Mouse (Mus musculus): ENCODE measurements at regions not wholly inside any gene's neighbourhood (a gene's known extent, or its start where the extent isn't known, plus 50 kb on each side); places are given as distances from the start of the nearest gene placed in this dataset.

DNA sequence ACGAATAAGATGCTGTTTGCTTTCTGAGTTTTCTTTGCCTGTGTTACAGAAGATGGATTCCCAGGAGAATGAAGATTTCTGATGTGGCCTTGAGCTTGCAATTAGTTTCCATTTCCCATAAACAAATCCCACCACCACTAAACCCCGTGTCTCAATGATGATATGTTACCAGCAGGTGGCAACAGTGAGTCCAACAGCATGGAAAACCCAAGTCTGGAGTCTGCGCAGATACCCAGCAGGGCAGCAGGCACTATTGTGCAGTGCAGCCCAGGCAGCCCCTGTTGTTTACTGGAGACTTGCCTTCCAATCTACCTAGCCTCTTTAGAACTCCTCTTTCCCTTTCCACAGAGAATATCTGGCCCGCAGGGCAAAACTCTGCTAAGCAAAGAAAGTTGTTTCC, 62.7 kb downstream of the Bmp2 start:
- in situ Hi-C loops (cut with MboI, MseI): no loop called here

DNA sequence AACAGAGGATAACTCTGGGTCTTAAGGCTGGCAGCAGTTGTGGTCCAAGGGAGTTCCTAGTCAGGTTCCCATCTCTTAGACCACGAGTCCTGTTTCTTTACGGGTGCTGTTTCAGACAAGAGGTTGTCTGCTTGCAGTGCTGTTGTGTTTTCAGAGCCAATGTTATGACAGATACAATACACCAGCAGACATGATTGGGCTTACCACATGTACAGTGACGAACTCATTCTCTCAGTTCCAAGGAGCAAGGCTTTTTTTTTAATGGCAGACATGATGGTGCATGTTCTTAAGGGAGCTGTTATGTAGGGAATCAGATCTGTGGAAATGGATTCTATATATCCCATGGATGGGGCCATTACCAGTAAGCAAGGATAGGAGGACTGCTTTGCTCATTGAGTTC, 63.3 kb downstream of the Bmp2 start:
- in situ Hi-C loops (cut with MboI, MseI): no loop called here

DNA sequence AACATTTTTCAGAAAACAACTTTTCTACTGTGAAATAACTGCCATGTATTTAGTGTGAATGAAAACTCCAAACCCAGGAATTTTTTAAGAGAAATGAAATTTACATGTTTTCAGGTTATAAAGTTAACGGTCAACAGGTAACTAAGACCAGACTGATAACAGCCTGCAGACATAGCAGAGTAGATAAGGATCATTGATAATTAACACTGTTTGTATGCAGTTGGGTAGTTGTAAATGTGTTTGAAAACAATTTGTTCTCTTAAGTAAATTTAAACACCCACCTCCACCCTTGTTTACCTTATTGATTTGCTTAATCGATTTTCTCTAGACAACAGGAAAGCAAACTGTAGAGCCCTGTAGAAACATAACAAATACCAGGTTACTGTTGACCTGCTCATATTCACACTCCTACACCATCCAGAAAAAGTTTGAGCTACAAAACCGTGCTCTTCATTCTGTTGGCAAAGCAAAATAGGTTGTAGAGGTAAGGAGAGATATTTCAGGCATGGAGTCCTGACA, 65.4 kb downstream of the Bmp2 start:
- in situ Hi-C loops (cut with MboI, MseI): no loop called here

DNA sequence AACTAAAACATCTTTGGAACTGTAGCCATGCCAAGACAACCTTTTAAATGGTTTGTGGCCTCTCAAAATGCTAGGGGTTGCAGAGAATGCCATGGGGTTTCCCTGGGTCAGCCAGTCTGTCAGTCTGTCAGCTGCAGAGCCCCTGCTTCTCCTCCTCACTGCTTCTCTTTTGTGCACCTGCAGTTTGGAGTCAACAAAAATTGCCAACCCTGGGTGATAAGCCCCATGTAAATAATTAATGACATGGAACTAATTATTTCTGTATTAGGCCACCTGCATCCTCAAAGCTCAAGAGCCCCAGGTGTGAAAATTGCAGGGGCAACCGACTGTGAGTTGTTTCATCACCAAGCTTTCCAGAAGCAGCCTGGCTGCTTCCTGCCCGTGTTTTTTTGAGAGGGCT, 70.6 kb downstream of the Bmp2 start:
- in situ Hi-C loops (cut with MboI, MseI): no loop called here

DNA sequence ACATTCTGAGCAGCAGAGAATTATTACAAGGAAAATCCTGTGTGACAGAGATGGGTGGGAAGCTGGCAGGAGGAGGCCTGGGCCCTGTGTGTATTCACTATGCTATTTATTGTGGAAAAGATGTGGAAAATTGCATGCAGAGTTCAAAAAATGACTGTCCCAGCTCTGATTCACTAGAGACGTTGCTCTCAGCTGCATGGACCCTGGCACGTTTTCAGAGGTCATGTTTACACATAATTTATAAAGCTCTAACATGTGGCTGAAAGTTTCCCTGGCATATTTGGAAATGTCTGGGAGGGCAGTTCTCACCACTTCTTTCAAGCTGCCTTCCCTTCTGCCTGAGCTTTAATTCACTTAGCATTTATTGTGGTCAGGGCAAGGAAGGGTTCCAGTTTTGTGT, 73.6 kb downstream of the Bmp2 start:
- in situ Hi-C loops (cut with MboI, MseI): no loop called here

DNA sequence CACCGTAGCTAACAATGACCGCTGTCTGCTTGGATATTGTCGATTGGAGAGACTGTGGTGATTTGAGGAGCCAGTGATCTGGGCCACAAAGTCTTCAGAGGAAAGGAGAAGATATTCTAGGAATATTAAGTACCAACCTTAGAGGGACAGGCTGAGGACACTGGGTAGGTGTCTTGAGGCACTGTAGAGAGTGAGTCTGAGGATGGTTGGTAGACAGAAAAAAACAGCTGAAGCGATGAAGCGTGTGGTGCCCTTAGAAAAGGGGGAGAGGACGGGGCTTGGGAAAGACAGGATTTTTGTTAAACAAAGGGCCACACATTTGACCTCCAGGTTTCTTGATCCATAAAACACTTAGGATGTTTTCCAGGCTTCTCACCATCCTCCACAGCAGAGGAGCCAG, 76.9 kb downstream of the Bmp2 start:
- in situ Hi-C loops (cut with MboI, MseI): no loop called here

DNA sequence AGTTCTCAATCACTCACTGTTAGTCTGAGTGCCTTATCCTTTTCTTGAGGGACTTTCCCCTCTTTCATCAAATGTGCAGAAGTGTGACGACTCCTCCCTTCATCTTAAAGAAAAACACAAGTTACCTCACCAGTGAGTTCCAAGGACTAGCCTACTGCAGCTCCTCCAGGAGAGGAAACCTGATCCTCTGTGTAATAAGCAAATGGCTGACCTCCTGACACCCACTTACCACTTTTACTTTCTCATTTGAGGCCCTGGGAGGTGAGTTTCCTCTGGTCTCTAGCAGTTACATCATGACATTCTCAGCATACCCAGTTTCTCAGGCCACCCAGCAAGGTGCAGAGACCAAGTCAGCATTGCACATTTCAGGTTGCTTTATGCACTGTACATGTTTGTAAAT, 83.5 kb downstream of the Bmp2 start:
- in situ Hi-C loops (cut with MboI, MseI): no loop called here

DNA sequence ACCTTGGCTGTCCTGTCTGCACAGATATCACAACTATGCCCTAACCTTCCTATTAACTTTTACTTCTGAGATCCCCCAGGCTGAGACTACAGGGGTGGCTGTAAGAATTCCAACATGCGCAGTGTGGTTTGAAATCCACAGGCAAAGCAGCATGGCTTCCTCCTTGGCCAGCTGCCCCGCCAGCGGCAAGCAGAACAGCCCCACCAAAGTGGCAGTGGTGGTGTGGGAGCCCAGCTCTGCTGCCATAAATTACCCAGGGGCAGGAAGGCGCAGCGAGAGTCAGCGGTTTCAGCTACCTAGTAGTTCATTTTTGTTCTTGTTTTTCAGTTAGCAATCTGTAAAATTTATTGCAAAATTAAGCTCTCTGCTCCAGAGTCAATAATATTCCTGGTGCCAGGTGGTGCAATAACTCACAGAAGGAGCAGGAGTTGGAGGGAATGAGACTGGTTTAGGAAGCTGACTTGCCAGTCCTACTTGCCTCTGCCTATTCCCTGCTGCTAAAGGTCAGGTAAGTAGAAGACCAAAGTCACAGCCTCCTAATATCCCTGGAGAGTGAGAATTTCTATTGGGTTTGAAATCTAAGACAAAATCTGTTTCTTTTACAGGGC, 98.0 kb downstream of the Bmp2 start:
- in situ Hi-C loops (cut with MboI, MseI): no loop called here

DNA sequence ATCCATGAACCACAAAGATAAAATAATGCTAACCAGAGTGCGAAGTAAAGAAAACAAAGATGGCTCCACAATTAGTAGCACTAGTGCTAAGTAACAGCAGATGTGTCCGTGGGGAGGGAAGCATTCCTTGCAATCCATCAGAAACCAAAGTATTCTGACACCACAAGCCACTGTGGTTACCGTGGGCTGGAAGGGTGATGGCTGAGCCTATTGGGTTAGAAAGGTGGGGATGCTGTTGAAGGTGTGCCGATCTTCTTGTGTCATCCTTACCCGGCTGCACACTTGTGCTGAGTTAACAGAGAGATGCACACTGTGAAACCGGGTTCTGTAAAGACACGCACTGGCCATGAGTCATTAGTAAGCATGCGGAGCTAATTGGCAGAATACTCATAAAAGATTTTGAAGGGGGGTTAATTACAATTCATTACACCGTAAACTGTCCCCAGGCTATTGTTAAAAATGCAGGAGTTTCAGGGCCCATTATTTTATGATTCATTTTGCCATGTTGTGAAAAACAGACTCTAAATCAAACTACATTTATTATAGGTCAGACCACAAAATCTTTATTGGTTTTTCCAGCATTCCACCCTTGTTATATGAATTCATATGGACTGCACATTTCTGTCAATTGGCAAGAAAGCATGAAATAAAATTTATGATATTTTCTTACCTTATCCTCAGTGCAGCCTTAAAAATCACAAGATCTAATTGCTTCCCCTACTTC, 114.5 kb downstream of the Bmp2 start:
- in situ Hi-C loops (cut with MboI, MseI): no loop called here

DNA sequence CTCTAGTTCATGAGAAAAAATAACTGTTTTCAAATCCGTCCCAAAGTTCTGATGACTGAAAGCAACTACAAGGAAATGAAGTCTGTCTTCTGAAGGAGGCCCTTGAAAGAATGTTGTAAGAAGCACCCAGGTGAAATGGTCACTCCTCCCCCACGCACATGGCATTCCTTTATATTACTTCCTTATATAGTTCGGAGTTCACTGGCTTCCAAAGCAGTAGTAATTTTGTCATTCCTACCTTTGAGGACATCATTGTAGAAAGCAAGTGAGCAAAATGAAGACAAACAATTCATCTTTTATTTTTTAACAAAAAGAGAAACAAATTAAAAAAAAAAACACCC, 115.1 kb downstream of the Bmp2 start:
- in situ Hi-C loops (cut with MboI, MseI): no loop called here

DNA sequence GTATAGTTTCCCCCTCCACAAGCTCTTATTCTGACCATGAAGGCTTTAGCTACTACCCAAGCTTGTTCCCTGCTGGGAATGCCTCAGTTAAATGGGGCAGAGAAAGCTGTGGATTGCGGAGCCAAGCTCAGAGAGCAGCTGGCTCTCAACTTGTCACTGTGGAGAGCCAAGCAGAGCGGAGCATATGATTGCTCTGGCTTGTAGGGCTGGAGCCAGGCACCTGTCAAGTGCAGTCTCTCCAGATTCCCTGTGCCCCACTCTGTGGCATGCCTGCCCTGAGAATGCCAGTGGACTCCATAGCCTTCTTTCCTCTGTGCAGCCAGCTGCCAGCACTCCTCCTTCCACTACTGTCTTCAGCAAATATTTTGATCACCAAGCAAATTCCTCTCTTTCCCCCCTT, 117.9 kb downstream of the Bmp2 start:
- in situ Hi-C loops (cut with MboI, MseI): loop anchor here in 1 of 2 experiments (10.0 kb wide), 1 partner anchor 1725 kb away; no protein-coding TSS in a partner anchor

DNA sequence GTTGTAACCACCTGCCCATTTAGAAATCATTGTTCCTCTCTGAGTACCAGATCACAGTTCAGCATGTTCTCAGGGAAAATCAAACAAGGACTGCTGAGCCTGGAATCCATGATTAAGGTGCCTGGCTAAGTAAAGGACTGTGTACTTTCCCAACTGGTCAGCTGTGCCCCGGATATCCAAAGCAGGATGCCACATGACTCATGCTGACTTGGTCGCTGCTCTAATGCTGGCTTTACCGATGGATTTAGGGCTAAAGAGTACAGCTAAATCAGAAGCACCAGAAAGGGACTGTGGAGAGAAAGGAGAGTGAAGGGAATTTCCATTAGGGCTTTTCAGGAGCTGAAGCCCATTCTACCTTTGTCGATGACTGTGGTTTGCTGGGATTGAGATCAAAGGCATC, 119.6 kb downstream of the Bmp2 start:
- in situ Hi-C loops (cut with MboI, MseI): loop anchor here in 1 of 2 experiments (10.0 kb wide), 1 partner anchor 1723 kb away; no protein-coding TSS in a partner anchor

DNA sequence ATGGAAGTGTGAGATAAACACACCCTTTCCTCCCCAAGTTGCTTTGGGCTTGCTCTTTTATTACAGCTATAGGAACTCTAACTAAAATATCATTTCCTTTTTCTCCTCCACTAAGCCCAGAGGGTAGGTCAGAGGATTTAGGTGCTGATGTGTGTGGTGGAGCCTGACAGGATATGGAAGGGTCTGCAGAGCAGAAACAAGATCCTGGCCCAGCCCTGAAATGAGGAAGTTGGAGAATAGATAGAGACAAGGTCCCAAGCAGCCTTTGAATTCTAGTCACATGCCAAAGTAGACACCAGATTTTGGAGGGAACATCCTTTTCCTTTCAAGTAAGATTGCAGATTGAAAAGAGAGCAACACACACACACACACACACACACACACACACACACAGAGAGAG, 132.4 kb downstream of the Bmp2 start:
- in situ Hi-C loops (cut with MboI, MseI): no loop called here

DNA sequence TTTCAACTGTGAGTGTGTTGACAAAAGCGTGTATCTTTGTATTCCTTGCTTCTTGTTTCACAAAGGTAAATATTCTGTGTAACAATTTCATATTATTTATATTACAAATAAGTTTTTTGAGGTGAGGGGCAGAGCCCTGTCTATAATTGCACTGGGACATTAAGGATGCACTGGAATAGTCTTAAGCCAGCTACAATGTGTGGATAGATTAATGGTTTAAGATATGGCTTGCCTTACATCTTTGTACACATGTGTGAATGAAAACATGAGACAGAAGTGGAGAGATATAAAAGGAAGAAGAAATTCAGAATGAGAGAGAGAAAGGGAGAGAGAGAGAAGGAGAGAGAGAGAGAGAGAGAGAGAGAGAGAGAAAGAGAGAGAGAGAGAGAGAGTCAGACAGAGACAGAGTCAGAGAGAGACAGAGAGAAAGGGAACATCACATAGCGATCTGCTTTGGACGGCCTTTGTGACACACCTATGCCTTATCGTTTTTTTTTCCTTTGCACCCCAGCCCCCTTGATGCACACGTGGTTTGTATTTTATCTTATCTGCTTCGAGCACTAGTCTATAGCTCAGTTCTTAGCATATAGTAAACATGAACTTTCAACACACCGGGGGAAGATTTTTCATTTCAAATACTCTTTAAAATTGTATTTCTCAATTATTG, 136.3 kb downstream of the Bmp2 start:
- in situ Hi-C loops (cut with MboI, MseI): no loop called here

DNA sequence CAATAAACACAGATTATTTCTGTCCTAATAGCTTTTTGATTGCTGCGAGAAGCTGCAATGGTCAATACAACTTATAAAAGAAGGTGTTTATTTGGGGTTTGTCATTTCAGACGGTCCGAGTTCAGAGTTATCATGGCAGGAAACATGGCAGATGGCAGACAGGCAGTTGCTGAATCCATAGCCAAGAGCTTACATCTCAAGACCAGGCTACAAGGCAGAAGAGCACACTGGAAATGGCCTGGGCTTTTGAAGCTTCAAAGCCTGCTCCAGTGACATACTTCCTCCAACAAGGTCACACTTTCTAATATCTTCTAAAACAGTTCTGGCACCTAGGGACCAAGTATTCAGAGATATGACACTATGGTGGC, 136.8 kb downstream of the Bmp2 start:
- in situ Hi-C loops (cut with MboI, MseI): no loop called here

DNA sequence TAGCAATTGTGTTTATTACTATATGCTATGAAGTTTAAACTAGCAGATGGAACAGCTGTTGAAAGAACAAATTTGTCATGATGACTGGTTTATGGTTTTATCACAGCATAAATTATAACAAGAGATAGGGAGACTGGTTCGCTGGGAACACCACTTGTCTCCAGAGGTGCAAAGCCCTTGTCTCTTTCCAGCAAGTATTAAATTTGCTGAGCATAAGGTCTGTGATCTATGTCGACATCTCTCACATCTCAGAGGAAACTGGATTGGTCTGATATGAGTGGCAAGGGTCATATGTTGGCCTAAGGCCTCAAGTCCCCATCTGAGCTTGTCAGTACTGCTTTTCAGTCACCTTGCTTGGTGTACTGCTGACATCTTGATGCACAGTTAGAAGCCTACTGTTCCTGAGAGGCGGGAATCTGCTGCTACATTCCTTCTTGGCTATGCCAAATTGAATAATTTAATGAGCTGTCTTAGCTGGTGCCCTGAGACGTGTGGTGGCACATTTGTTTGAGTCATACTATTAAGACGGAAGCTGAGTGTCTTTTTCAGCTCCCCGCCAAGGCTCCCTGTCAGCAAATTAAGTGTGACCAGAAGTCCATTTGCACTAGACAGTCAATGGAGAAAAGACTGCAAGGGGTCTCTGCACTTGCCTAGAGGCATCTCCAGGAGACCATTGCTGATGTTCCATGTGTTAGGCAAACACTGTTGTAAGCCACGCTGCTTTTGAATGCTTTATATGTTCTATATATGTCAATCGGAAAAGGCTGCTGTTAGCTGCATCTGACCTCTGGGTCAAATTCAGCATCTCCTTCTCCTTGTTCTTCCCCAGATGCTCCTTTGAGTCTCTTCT, 157.0 kb downstream of the Bmp2 start:
- in situ Hi-C loops (cut with MboI, MseI): no loop called here

DNA sequence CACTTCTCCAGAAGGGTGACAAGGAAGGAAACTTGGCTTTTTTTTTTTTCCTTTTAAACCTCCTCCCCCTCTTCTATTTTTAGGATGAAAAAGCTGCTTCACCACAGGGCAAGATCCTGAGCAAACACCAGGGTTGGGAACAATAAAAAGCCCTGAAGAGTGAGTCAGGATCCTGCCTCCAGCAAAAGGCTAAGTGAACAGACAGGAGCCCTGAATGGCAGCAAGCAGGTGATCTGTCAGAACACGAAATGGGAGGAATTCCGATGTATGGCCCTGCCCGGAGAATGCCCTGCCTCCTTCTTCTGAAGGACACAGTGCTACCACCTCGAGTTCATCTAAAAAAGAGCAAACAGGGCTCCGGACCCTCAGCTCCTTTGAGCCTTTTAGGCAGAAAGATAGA, 164.3 kb downstream of the Bmp2 start:
- in situ Hi-C loops (cut with MboI, MseI): no loop called here

DNA sequence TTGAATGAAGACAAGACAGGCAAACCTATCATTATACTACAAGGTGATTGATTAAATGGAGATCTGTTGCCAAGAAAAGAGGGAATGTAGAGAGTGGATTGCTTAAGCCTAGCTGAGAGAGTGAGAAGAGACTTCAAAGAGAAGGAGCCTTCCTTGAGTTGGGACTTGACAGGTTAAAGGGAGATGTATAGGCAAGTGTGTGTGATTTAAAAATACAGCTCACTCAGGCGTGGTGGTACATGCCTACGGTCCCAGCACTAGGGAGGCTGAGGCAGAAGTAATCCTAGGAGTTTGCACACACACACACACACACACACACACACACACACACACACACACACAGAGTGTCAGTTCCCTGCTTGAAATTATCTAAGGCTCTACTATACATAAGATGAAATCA, 165.1 kb downstream of the Bmp2 start:
- in situ Hi-C loops (cut with MboI, MseI): no loop called here

DNA sequence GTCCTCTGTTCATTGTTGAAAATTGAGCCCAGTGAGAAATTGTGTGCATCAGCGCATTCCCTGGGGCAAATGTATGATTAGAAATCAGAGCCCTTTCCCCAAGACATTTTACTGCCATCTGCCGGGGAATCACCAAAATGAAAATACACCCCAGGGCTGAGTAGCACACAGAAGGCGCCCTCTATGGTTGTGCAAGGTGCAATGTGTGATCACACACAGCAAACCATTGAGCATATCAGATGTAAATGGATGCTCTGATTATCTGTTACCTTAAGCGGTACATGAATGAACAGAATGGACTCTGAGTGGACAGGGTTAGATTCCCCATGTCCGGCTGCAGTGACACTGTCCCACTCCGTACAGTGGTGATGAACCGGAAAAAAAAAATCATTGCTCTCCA, 172.4 kb downstream of the Bmp2 start:
- in situ Hi-C loops (cut with MboI, MseI): no loop called here

DNA sequence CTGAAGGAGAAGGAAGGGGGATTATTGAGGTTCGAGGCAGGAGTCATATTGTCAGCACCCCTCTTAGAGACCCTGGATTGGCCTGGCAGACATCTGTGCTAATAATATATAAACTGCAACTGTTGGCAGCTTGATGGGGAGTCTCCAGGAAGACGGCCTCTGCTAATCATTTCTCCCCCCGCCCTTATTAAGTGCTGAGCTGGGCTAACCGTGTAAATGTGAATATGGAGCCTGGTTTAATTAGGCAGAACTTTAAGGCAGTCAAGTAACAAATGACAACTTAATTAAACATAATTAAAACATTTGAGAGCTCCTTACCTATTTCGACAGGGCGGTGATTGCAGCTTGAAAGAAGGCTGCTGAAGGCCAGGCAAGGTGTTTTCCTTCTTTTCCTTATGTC, 172.8 kb downstream of the Bmp2 start:
- in situ Hi-C loops (cut with MboI, MseI): no loop called here

DNA sequence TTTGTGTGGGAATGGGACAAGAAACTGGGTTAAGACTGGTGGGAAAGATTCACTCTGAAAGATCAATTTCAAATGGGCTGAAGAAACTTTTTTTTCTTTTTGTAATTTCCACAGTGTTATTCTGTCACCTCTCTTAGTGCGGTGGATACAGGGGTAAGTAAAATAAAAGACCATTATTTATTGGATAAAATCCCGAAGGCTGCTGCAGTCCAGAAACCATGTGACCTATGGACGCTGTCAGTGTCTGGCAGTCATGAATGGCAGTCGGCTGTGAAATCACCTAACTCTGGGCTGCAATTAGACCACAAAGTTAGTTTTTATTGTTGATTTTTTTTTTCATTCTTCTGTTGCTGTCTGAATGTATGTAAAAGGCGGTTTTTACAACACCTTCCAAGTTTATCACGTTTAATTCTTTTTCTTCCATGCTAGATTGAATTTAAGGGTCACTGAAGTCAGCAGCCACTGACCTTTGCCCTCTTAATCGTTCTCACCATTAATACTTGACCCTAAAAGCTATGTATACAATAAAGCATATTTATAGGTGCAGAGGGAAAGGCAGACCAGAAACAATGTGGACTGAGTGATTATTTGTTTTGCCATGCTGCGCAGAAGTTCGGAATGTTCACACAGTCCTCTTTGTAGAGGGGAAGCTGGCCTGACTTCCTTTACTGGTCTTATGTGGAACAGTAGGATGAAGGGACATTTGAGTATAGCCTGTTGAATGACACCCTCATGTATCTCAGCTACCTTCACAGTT, 182.7 kb downstream of the Bmp2 start:
- in situ Hi-C loops (cut with MboI, MseI): no loop called here

All from T-helper 17 cell (primary cell).